Mouse (Mus musculus) lung, postnatal 0 days (tissue): ENCODE measurements around the gene Apbb1.

Experiments used
- CTCF ChIP-seq: IDR thresholded peaks from 2 replicates; pipeline ENCODE4 v1.5.1; 2016; ENCODE audit warnings: antibody characterized with exemption, mild to moderate bottlenecking
- EP300 ChIP-seq: IDR thresholded peaks from 2 replicates; pipeline ENCODE4 v1.6.1; 2016; ENCODE audit warnings: antibody characterized with exemption, mild to moderate bottlenecking, control low read depth

DNA sequence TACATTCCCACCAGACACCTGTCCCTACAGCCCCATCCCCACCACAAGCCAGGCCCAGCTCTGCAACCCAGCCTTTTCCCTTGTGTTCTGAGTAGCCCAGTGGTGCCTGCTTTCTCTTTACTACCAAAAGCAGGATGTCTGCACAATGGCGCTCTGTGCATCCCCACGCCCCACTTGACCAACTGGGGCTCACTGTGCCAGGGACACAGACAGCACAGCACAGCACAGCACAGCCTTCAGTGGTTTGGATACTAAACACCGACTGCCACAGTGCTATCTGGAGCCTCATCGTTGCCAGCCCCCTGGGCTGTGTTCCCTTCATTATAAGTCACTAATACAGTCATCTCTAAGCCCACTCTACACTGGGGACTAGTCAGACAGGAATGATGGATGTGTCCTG lies 6.9 kb downstream of the Apbb1 start:
- TF ChIP-seq CTCF (no peak), EP300 (no peak)
